Mouse (Mus musculus) hindbrain, embryonic 13.5 days (tissue): ENCODE data around the gene Klc1. TPM values are rescaled to one million over a fixed set of nuclear protein-coding genes. Genes with fewer than 3 reads are reported as not detected.

ENCODE experiments used
- ATAC-seq: fragments of 200-750 bp; cut with Nextera tagmentation; 2 replicates; pipeline ENCODE4 v1.8.0; 2017; ENCODE audit warnings: moderate TSS enrichment; ENCODE audit not compliant: low FRiP score
- H3K27ac ChIP-seq: fragments of 300-500 bp; sonication (generic); 2 replicates; pipeline ENCODE4 v1.5.1; 2015; ENCODE audit warnings: inconsistent platforms, mild to moderate bottlenecking, moderate library complexity
- H3K27me3 ChIP-seq: fragments of 300-500 bp; sonication (generic); 2 replicates; pipeline ENCODE4 v1.6.1; 2015; ENCODE audit warnings: mild to moderate bottlenecking, inconsistent platforms
- H3K36me3 ChIP-seq: fragments of 300-500 bp; sonication (generic); 2 replicates; pipeline ENCODE4 v1.6.1; 2015; ENCODE audit warnings: mild to moderate bottlenecking, inconsistent platforms
- H3K4me1 ChIP-seq: fragments of 300-500 bp; sonication (generic); replicated peaks from 2 replicates; pipeline ENCODE4 v1.6.1; 2015; ENCODE audit warnings: inconsistent platforms
- H3K4me2 ChIP-seq: fragments of 300-500 bp; sonication (generic); 2 replicates; pipeline ENCODE4 v1.6.1; 2015; ENCODE audit warnings: inconsistent platforms, mild to moderate bottlenecking, moderate library complexity
- H3K4me3 ChIP-seq: fragments of 300-500 bp; sonication (generic); 2 replicates; pipeline ENCODE4 v1.5.1; 2015; ENCODE audit warnings: mild to moderate bottlenecking, inconsistent platforms
- H3K9ac ChIP-seq: fragments of 300-500 bp; sonication (generic); 2 replicates; pipeline ENCODE4 v1.6.1; 2015; ENCODE audit warnings: mild to moderate bottlenecking, inconsistent platforms
- H3K9me3 ChIP-seq: fragments of 300-500 bp; sonication (generic); 2 replicates; pipeline ENCODE4 v1.6.1; 2016; ENCODE audit warnings: inconsistent platforms
- WGBS: fragments of 180-500 bp; shearing (Covaris S2); methylation state at CpG from one replicate; pipeline ENCODE4 v1.1.7; 2015; 5-methylcytosine and 5-hydroxymethylcytosine counted together
- polyA plus RNA-seq: library from polyadenylated mRNA; unstranded; fragments of >200 nt; fragmentation: Nextera tagmentation; extraction: Ambion mirVana; gene quantifications from 2 replicates; pipeline ENCODE4 v1.2.1, GENCODE M21; 2015

The Klc1 gene
- polyA plus RNA-seq, 1 experiment from 2014 or later, result 571 TPM

DNA sequence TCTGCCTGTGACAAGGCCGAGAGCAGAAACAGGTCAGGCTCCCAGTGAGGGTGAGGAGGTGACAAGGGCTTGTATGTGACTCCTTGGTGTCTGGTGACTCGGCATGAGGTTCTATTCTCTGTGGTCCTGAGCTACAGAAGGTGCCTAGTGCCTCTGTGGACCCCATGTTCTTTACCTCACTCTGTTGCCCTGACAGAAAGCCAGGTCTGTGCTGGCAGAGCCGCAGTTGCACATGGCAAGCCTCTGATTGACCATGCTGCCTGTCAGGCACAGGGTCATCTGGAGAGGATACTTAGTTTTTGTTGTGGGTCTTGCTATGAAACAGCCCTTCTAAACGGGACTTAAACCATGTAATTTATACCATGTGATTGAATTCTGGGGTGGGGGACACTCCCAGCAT, 63.3 kb downstream of the Klc1 start:
- no peak for ATAC-seq
- H3K4me1 ChIP-seq, result peaks cover 21% of the 10 kb centered on the region
- H3K4me2 ChIP-seq, result no peak overlapping the region
- no peak overlapping the region; the same call in 1 of the 2 replicates for H3K9ac ChIP-seq
- WGBS, result 70% methylated on average over 4 of the region's 4 CpGs
- H3K4me3 ChIP-seq, result no peak overlapping the region
- H3K27ac ChIP-seq, result no peak overlapping the region
- H3K36me3 ChIP-seq, result peaks cover 36% of the 10 kb centered on the region
- H3K27me3 ChIP-seq, result no peaks in the 10 kb centered on the region
- H3K9me3 ChIP-seq, result no peaks in the 10 kb centered on the region

DNA sequence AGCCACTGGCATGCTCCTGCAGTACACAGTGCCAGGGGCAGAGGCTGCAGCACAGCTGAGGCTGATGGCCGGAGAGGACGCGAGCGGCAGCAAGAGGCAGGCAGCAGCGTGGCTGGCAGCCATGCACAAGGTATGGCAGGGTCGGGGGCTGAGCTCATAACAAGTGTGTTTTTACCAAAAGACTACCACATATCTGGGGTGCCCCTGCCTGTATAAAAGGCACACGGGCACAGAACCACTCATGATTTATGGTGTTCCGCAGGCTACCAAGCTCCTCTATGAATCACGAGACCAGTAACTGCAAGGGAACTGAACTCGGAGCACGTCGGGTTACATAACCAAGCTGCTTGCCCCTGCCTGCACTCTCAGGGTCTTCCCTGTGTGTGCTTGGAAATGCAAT, 68.9 kb downstream of the Klc1 start:
- 93% methylated on average over 12 of the region's 12 CpGs for WGBS

DNA sequence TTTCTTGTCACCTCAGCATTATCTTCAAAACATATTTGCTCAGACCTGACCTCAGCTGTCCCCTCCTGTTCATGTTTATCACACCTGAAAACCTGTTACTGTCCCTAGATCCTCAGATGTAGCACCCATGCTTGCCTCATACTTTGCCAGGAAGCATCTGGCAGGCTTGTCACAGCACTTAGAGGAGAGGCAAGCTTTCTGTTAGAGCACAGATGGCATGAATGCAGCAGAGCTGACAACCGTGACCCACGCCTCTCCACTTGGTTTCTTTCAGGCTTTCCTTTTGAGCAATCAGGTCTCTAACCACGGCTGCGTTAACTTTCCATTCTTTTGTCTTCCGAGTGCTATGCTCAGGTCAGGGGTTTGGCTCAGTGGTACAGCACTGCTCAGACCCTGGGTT, 70.8 kb downstream of the Klc1 start:
- H3K36me3 ChIP-seq, result peaks cover 99% of the 10 kb centered on the region
- H3K27ac ChIP-seq, result no peak overlapping the region
- no peak overlapping the region for H3K4me2 ChIP-seq
- H3K4me1 ChIP-seq, result no peaks in the 10 kb centered on the region
- H3K9ac ChIP-seq, result no peak overlapping the region
- H3K27me3 ChIP-seq, result no peaks in the 10 kb centered on the region
- no peaks in the 10 kb centered on the region for H3K9me3 ChIP-seq
- no peak for ATAC-seq
- WGBS, result 48% methylated on average over 5 of the region's 5 CpGs
- H3K4me3 ChIP-seq, result no peak overlapping the region

More for the DNA sequence above, 68.9 kb downstream of the Klc1 start:
- Histone ChIP-seq H3K27ac (no peak overlapping the region), H3K9ac (no peak overlapping the region), H3K4me2 (no peak overlapping the region), H3K36me3 (peaks cover 91% of the 10 kb centered on the region), H3K9me3 (no peaks in the 10 kb centered on the region), H3K4me1 (no peaks in the 10 kb centered on the region), H3K27me3 (no peaks in the 10 kb centered on the region), H3K4me3 (no peak overlapping the region)
- ATAC-seq, result no peak

DNA sequence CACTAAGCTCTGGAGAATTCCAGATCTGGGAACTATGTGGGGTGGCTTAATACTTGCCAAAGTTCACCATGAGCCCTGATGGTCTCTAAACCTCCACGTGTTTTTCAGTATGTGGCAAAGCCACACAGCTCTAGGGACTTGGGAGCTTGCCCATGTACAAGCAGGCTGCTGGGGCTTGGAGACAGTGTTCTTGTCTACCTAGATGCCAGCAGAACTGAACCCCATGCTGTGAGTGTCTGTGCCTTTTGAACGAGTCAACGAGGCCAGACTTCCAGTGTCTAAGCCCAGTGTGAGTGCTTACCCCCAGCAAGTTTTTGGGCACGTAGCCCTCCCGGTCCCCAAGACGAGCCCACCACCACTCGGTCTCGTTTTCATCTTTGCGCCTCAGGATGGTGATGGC, 71.3 kb downstream of the Klc1 start:
- no peak overlapping the region for H3K4me2 ChIP-seq
- no peak overlapping the region for H3K4me3 ChIP-seq
- H3K9me3 ChIP-seq, result no peaks in the 10 kb centered on the region
- H3K9ac ChIP-seq, result no peak overlapping the region
- H3K27ac ChIP-seq, result 0 out of 2 replicates have a peak overlapping the region, but pooled peaks have one; percentile 14
- no peak for ATAC-seq
- H3K27me3 ChIP-seq, result no peaks in the 10 kb centered on the region
- H3K36me3 ChIP-seq, result peaks cover 99% of the 10 kb centered on the region
- 82% methylated on average over 9 of the region's 9 CpGs for WGBS
- H3K4me1 ChIP-seq, result no peaks in the 10 kb centered on the region

DNA sequence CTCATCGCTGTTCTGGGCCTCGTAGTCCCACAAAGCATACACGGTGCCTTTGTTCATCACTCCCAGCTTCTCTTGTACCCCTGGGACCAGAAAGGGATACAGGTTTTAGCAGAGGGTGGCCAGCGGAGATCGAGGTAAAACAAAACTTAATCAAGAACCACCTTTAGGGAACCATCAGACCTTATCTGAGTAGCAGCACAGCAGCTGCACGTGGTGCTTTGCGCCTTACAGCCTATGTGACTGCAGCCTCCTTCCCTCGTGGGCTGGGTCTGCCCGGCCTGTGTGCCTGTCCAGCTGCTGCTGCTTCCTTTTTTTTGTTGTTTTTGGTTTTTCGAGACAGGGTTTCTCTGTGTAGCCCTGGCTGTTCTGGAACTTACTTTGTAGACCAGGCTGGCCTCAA, 71.7 kb downstream of the Klc1 start:
- Histone ChIP-seq H3K36me3 (peaks cover 99% of the 10 kb centered on the region), H3K4me3 (no peak overlapping the region), H3K4me1 (no peaks in the 10 kb centered on the region), H3K4me2 (no peak overlapping the region), H3K9ac (no peak overlapping the region), H3K9me3 (no peaks in the 10 kb centered on the region), H3K27me3 (no peaks in the 10 kb centered on the region), H3K27ac (0 out of 2 replicates have a peak overlapping the region, but pooled peaks have one; percentile 14)
- ATAC-seq, result no peak
- WGBS, result 90% methylated on average over 10 of the region's 10 CpGs

DNA sequence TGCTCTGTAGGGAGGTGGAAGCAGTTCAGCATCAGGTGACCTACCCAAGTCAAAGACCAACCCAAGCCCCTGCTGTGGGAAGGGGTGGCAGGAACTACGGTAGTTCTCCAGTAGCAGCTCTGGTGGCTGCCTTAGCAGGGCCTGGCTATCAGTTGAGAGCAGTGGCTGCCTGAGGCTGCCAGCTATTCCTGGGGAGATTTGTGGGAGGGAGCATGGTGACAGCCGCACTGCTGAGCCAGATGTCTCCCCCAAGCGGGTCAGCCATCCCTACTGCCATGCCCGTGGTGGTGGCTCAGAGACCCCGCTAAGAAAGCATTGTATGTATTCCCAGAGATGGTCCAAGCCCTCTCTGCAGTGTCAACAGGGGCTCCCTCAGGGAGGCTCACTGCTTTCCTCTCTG, 74.0 kb downstream of the Klc1 start:
- Histone ChIP-seq H3K9ac (no peak overlapping the region), H3K4me3 (no peak overlapping the region), H3K27me3 (no peaks in the 10 kb centered on the region), H3K27ac (no peak overlapping the region), H3K36me3 (peaks cover 99% of the 10 kb centered on the region), H3K4me1 (no peaks in the 10 kb centered on the region), H3K4me2 (no peak overlapping the region), H3K9me3 (no peaks in the 10 kb centered on the region)
- no peak for ATAC-seq
- 92% methylated on average over 5 of the region's 5 CpGs for WGBS

DNA sequence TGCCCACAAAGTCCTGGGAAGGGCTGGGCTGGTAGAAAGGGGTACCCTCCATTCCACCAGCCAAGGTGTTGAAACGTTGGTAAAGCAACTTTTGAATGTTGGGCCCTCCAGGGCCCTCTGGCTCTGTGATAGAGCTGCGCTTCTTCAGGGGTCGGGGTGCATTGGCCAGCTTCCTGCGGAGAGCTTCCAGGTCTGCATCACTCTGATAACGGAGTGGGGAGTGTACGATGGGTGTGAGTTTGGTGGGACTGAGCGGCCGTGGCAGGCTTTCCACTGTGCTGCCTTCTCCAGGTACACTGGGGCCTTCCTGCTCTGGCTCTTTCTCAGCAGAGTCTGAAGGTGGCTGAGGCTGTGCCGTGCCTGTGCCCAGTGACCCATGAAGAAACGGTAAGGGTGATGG, 74.8 kb downstream of the Klc1 start:
- Histone ChIP-seq H3K4me2 (no peak overlapping the region), H3K9ac (no peak overlapping the region), H3K4me3 (no peak overlapping the region), H3K27ac (no peak overlapping the region), H3K27me3 (no peaks in the 10 kb centered on the region), H3K4me1 (no peaks in the 10 kb centered on the region), H3K9me3 (no peaks in the 10 kb centered on the region), H3K36me3 (peaks cover 99% of the 10 kb centered on the region)
- no peak for ATAC-seq
- 94% methylated on average over 10 of the region's 10 CpGs for WGBS

DNA sequence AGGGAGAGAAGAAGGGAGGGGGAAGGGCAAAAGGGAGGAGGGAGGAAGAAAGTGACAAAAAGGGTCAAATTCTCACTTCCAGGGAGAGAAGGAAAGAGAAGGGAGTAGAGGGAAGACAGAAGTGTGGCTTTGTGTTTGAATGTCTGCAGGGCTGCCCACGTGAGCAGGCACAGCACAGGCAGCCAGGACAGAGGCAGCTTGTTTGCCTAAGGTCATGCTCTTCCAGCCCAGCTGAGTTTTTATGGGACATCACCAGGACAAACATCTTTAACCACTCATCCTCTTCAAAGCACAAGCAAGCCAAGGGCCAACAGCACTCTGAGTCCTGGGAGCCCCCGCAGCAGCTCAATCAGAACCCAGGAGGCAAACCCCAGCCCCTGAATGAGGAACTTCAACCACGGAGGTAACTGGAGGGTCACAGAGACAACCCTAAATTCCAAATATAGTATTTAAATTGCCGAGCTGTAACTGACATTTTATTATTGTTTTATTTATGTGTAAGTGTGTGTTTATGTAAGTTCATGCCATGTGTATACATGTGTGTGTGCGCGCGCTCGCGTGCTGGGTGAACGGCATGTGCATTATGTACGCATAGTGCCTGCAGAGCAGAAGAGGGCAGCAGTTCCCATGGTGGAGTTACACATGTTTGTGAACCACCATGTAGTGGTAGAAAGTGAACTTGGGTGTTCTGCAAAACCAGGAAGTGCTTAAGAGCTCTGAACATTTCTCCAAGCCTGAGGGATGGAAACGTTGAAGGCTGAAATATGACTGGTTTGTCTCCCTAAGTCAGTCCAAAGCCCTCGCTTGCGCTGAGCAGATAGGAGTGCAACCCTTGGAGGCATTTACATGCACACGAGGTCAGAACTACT, 84.2 kb downstream of the Klc1 start:
- H3K4me1 ChIP-seq, result no peaks in the 10 kb centered on the region
- no peak overlapping the region for H3K4me2 ChIP-seq
- no peaks in the 10 kb centered on the region for H3K27me3 ChIP-seq
- no peak overlapping the region for H3K4me3 ChIP-seq
- H3K9me3 ChIP-seq, result no peaks in the 10 kb centered on the region
- ATAC-seq, result no peak
- no peak overlapping the region for H3K9ac ChIP-seq
- H3K27ac ChIP-seq, result no peak overlapping the region
- peaks cover 42% of the 10 kb centered on the region for H3K36me3 ChIP-seq
- WGBS, result 87% methylated on average over 15 of the region's 15 CpGs

DNA sequence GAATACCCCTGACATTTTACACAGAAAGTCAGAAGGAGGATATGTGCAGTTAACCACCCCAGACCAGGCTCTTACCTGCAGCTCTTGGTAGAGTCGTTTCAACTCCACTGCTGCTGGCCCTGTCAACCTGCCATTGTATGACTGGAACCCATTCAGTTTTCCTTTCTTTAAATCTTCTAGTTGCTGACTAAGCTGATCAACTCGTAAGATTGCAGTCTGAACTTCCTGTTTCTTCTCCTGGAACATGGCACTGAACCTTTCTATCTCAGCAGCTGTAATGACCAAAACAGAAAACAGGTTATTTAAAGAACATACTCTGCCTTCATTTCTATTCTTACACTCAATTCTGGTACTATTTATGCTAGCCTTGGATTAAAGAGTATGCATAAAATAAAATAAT, 84.8 kb downstream of the Klc1 start:
- 73% methylated on average over 2 of the region's 2 CpGs for WGBS
- Histone ChIP-seq H3K9ac (no peak overlapping the region), H3K4me1 (no peaks in the 10 kb centered on the region), H3K27me3 (no peaks in the 10 kb centered on the region), H3K27ac (no peak overlapping the region), H3K36me3 (peaks cover 36% of the 10 kb centered on the region), H3K9me3 (no peaks in the 10 kb centered on the region), H3K4me2 (no peak overlapping the region), H3K4me3 (no peak overlapping the region)
- no peak for ATAC-seq

DNA sequence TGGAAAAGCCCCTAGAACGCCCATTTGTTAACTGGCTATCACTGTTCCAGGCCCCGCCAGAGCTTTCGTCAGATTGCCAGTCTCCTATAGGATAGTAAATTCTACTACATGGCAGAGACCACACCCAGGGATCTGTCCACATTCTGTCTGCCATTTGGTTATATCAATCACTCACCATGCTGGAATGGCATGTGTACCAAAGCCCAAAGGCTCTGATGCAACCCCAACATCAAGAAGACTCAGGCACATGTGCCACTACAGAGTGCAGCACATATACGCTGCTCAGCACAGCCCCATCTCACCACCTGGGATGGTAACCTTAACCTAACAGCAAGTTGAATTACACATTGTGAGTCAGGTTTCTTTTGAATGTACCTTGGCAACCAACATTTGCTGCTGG, 87.3 kb downstream of the Klc1 start:
- H3K27ac ChIP-seq, result no peak overlapping the region
- no peak overlapping the region for H3K9ac ChIP-seq
- H3K36me3 ChIP-seq, result peaks cover 13% of the 10 kb centered on the region
- no peaks in the 10 kb centered on the region for H3K9me3 ChIP-seq
- H3K27me3 ChIP-seq, result no peaks in the 10 kb centered on the region
- H3K4me2 ChIP-seq, result no peak overlapping the region
- 91% methylated on average over 4 of the region's 4 CpGs for WGBS
- ATAC-seq, result no peak
- H3K4me3 ChIP-seq, result no peak overlapping the region
- H3K4me1 ChIP-seq, result no peaks in the 10 kb centered on the region

DNA sequence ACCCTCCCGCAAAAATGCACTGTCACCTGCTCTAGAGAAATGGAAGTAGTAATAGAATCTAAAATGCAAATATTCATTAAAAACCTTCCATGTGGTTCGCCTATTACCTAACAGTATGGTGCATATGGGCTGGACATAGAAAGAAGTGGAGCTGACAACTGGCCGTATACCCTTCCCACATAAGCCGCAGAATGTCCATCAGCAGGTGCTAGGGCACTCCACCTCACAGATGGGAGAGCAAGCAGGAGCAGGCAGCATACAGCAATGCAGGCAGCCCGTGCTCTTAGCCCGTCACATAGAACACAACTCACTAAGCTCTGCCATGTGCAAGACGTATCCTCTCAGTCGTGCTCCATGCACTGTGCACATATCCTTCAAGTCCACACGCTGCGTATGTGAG, 88.2 kb downstream of the Klc1 start:
- Histone ChIP-seq H3K36me3 (peaks cover 10% of the 10 kb centered on the region), H3K4me1 (no peaks in the 10 kb centered on the region), H3K27ac (no peak overlapping the region), H3K27me3 (no peaks in the 10 kb centered on the region), H3K9me3 (no peaks in the 10 kb centered on the region), H3K4me2 (no peak overlapping the region), H3K4me3 (no peak overlapping the region), H3K9ac (no peak overlapping the region)
- no peak for ATAC-seq
- WGBS, result 86% methylated on average over 10 of the region's 10 CpGs

DNA sequence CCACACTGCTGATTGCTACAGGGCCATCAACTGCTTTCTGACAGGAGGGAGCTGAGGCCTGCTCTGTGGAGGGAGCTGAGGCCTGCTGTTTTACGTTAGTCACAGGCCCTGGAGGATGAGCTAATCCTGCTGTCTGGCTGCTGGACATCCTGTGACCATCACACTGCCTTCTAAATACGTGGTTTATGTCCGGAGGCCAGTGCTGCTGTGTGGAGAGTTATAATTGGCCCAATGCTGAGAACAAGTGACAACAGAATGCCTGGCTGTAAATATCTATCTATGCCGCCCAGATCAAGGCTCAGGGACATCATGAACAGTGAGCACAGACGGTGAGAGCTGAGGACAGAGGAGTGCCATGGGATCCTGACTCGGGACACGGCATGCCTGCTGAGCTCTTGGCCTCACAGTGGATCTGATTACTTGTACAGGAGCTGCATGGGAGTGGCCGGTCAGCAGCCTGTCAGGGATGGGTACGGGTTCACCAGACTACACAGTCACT, 89.7 kb downstream of the Klc1 start:
- no peak overlapping the region for H3K9ac ChIP-seq
- ATAC-seq, result no peak
- H3K4me3 ChIP-seq, result no peak overlapping the region
- H3K4me1 ChIP-seq, result no peaks in the 10 kb centered on the region
- 71% methylated on average over 9 of the region's 9 CpGs for WGBS
- no peaks in the 10 kb centered on the region for H3K27me3 ChIP-seq
- no peaks in the 10 kb centered on the region for H3K9me3 ChIP-seq
- H3K27ac ChIP-seq, result no peak overlapping the region
- H3K4me2 ChIP-seq, result no peak overlapping the region
- peaks cover under 1% of the 10 kb centered on the region for H3K36me3 ChIP-seq

DNA sequence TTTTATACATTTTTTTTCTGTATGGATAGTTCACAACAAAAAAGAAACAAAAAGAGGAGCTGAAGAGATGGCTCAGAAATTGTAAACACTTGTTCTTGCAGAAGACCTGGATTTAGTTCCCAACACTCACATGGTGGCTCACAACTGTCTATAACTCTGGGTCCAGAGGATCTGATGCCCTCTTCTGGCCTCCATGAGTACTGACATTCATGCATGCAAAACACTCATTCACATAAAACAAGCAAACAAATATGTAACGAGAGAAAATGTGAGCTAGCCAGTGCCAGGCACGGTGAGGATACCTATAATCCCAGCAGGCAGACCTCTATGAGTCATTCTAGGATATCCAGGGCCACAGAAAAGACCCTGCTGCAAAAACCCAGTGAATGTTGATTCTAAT, 92.6 kb downstream of the Klc1 start:
- Histone ChIP-seq H3K36me3 (peaks cover 4% of the 10 kb centered on the region; the same call in 1 of the 2 replicates), H3K4me1 (no peaks in the 10 kb centered on the region), H3K4me2 (no peak overlapping the region), H3K9ac (no peak overlapping the region), H3K27me3 (no peaks in the 10 kb centered on the region), H3K27ac (no peak overlapping the region), H3K4me3 (no peak overlapping the region), H3K9me3 (no peaks in the 10 kb centered on the region)
- ATAC-seq, result no peak
- WGBS, result 68% methylated on average over 2 of the region's 2 CpGs
